Mouse (Mus musculus): ENCODE measurements around the gene Spag6.

GRCm38 (mm10) chr2:18739216-18739615 is 45.4 kb downstream of the Spag6 start:
- TF ChIP-seq CTCF (IDR thresholded peaks at IDR 0.05; ENCODE audit: low read depth): no peak
- TF ChIP-seq EP300 (IDR thresholded peaks at IDR 0.05; ENCODE audit: low read depth): no peak
